Mouse (Mus musculus) inflammation-experienced regulatory T-cells, adult 6 months (primary cell): ENCODE results near the gene Ccdc137. TPM values are rescaled to one million over a fixed set of nuclear protein-coding genes. Genes with fewer than 3 reads are reported as not detected.

ENCODE experiments used
- ATAC-seq: one replicate; pipeline ENCODE4 v1.8.0; 2017
- polyA plus RNA-seq, 3 experiments: library from polyadenylated mRNA; unstranded; fragments of 100-300 nt; shearing (Covaris generic); gene quantifications; one replicate each; pipeline ENCODE4 v1.2.1; 2017

The Ccdc137 gene
- polyA plus RNA-seq, 3 experiments from 2014 or later: 17.8 to 26.0 (median 17.9) TPM

GRCm38 (mm10) chr11:120500357-120500756 is 42.4 kb downstream of the Ccdc137 start:
- ATAC-seq: no peak

GRCm38 (mm10) chr11:120501018-120501417 is 43.1 kb downstream of the Ccdc137 start:
- no peak for ATAC-seq

- ATAC-seq: no peak
Measured at GRCm38 (mm10) chr11:120501701-120502100, 43.8 kb downstream of the Ccdc137 start.

- no peak for ATAC-seq
Measured at GRCm38 (mm10) chr11:120505661-120506060, 47.7 kb downstream of the Ccdc137 start.

GRCm38 (mm10) chr11:120506899-120507298 is 49.0 kb downstream of the Ccdc137 start:
- no peak for ATAC-seq

- no peak for ATAC-seq
Measured at GRCm38 (mm10) chr11:120507611-120508289, 49.8 kb downstream of the Ccdc137 start.

GRCm38 (mm10) chr11:120508290-120508870 is 50.5 kb downstream of the Ccdc137 start:
- no peak for ATAC-seq

- no peak for ATAC-seq
Measured at GRCm38 (mm10) chr11:120509940-120510339, 52.0 kb downstream of the Ccdc137 start.

GRCm38 (mm10) chr11:120510375-120511030 is 52.6 kb downstream of the Ccdc137 start:
- ATAC-seq: no peak

- ATAC-seq: no peak
Measured at GRCm38 (mm10) chr11:120512790-120513453, 55.0 kb downstream of the Ccdc137 start.

Other genes starting within 250 kb of the Ccdc137 start
- not detected for gene Bahcc1, start 225.2 kb upstream of the Ccdc137 start, polyA plus RNA-seq
- gene Actg1, start 109.6 kb upstream of the Ccdc137 start, polyA plus RNA-seq: 1,000 to 10,000 TPM; 2,239 to 4,634 (median 2,897) TPM
- gene Fscn2, start 96.6 kb upstream of the Ccdc137 start, polyA plus RNA-seq: under 1 TPM in 1 of 3 experiments, not detected in 2; 0.98 TPM
- gene Faap100, start 79.4 kb upstream of the Ccdc137 start, polyA plus RNA-seq: 10 to 100 TPM; 15.9 to 23.1 (median 17.9) TPM
- gene Nploc4, start 20.4 kb upstream of the Ccdc137 start, polyA plus RNA-seq: 10 to 100 TPM in 2 of 3 experiments, 1 to 10 TPM in 1; 8.6 to 12.4 (median 11.0) TPM
- gene Tspan10, start 15.5 kb upstream of the Ccdc137 start, polyA plus RNA-seq: under 1 TPM in 1 of 3 experiments, not detected in 2; 0.28 TPM
- under 1 TPM in 2 of 3 experiments, not detected in 1; 0.15 to 0.56 TPM for gene Pde6g, start 4.6 kb upstream of the Ccdc137 start, polyA plus RNA-seq
- 1 to 10 TPM; 4.8 to 6.8 (median 5.1) TPM for gene Oxld1, start within 50 bp of the Ccdc137 start, polyA plus RNA-seq
- gene Arl16, start 9.5 kb downstream of the Ccdc137 start, polyA plus RNA-seq: 10 to 100 TPM; 28.8 to 39.7 (median 33.1) TPM
- 10 to 100 TPM; 54.6 to 78.9 (median 73.0) TPM for gene Mrpl12, start 26.5 kb downstream of the Ccdc137 start, polyA plus RNA-seq
- gene Slc25a10, start 33.7 kb downstream of the Ccdc137 start, polyA plus RNA-seq: 10 to 100 TPM; 12.4 to 14.3 (median 12.7) TPM
- not detected for gene Gcgr, start 72.6 kb downstream of the Ccdc137 start, polyA plus RNA-seq
- gene Mcrip1, start 91.6 kb downstream of the Ccdc137 start, polyA plus RNA-seq: 100 to 1,000 TPM in 2 of 3 experiments, 10 to 100 TPM in 1; 93.4 to 136 (median 107) TPM
- not detected for gene Ppp1r27, start 93.0 kb downstream of the Ccdc137 start, polyA plus RNA-seq
- gene P4hb, start 115.1 kb downstream of the Ccdc137 start, polyA plus RNA-seq: 100 to 1,000 TPM; 135 to 164 (median 149) TPM
- gene Arhgdia, start 123.5 kb downstream of the Ccdc137 start, polyA plus RNA-seq: 100 to 1,000 TPM; 624 to 862 (median 685) TPM
- 10 to 100 TPM; 15.8 to 76.9 (median 47.7) TPM for gene Alyref, start 140.2 kb downstream of the Ccdc137 start, polyA plus RNA-seq
- 100 to 1,000 TPM; 110 to 147 (median 129) TPM for gene Anapc11, start 140.3 kb downstream of the Ccdc137 start, polyA plus RNA-seq
- gene Npb, start 150.4 kb downstream of the Ccdc137 start, polyA plus RNA-seq: 1 to 10 TPM in 1 of 3 experiments, under 1 TPM in 1, not detected in 1; 0.67 to 1.4 TPM
- 100 to 1,000 TPM in 2 of 3 experiments, 10 to 100 TPM in 1; 66.1 to 124 (median 113) TPM for gene Pcyt2, start 159.8 kb downstream of the Ccdc137 start, polyA plus RNA-seq
- gene Sirt7, start 167.1 kb downstream of the Ccdc137 start, polyA plus RNA-seq: 10 to 100 TPM; 55.1 to 61.4 (median 60.4) TPM
- gene Mafg, start 175.5 kb downstream of the Ccdc137 start, polyA plus RNA-seq: 10 to 100 TPM; 15.3 to 15.8 (median 15.5) TPM
- gene Pycr1, start 185.7 kb downstream of the Ccdc137 start, polyA plus RNA-seq: 1 to 10 TPM in 1 of 3 experiments, under 1 TPM in 1, not detected in 1; 0.86 to 1.7 TPM
- gene Myadml2, start 190.0 kb downstream of the Ccdc137 start, polyA plus RNA-seq: not detected
- gene Notum, start 203.1 kb downstream of the Ccdc137 start, polyA plus RNA-seq: not detected
- 100 to 1,000 TPM in 1 of 3 experiments, 10 to 100 TPM in 2; 79.4 to 107 (median 86.2) TPM for gene Aspscr1, start 214.9 kb downstream of the Ccdc137 start, polyA plus RNA-seq